Mouse (Mus musculus) stomach, embryonic 14.5 days (tissue): ENCODE data around the gene Cecr2. TPM values are rescaled to one million over a fixed set of nuclear protein-coding genes. Genes with fewer than 3 reads are reported as not detected.

ENCODE experiments used
- ATAC-seq: fragments of 200-750 bp; cut with Nextera tagmentation; 2 replicates; pipeline ENCODE4 v1.8.0; 2017; ENCODE audit warnings: low read depth, moderate TSS enrichment; ENCODE audit not compliant: insufficient number of reproducible peaks, insufficient read depth, low FRiP score
- H3K27ac ChIP-seq: fragments of 300-500 bp; sonication (generic); 2 replicates; pipeline ENCODE4 v1.5.1; 2014; ENCODE audit warnings: mild to moderate bottlenecking, low read length, moderate library complexity, mixed read lengths
- H3K27me3 ChIP-seq: fragments of 300-500 bp; sonication (generic); 2 replicates; pipeline ENCODE4 v1.6.1; 2014; ENCODE audit warnings: low read length, control low read depth, mixed read lengths; ENCODE audit not compliant: control insufficient read depth, insufficient read depth
- H3K36me3 ChIP-seq: fragments of 300-500 bp; sonication (generic); 2 replicates; pipeline ENCODE4 v1.6.1; 2014; ENCODE audit warnings: mild to moderate bottlenecking, control low read depth, low read length, moderate library complexity, mixed read lengths; ENCODE audit not compliant: control insufficient read depth, insufficient read depth
- H3K4me1 ChIP-seq: fragments of 300-500 bp; sonication (generic); 2 replicates; pipeline ENCODE4 v1.6.1; 2014; ENCODE audit warnings: low read length, control low read depth, mixed read lengths; ENCODE audit not compliant: control insufficient read depth, insufficient read depth
- H3K4me2 ChIP-seq: fragments of 300-500 bp; sonication (generic); replicated peaks from 2 replicates; pipeline ENCODE4 v1.6.1; 2014; ENCODE audit warnings: low read depth, low read length, control low read depth
- H3K4me3 ChIP-seq: fragments of 300-500 bp; sonication (generic); 2 replicates; pipeline ENCODE4 v1.5.1; 2014; ENCODE audit warnings: low read depth, low read length, control low read depth
- H3K9ac ChIP-seq: fragments of 300-500 bp; sonication (generic); replicated peaks from 2 replicates; pipeline ENCODE4 v1.6.1; 2014; ENCODE audit warnings: low read depth, mild to moderate bottlenecking, control low read depth, low read length, moderate library complexity, mixed read lengths
- H3K9me3 ChIP-seq: fragments of 300-500 bp; sonication (generic); 2 replicates; pipeline ENCODE4 v1.6.1; 2016; ENCODE audit warnings: low read depth, low read length, control low read depth; ENCODE audit not compliant: control insufficient read depth
- WGBS: fragments of 180-500 bp; shearing (Covaris S2); extraction: QIAGEN DNeasy Blood & Tissue Kit; methylation state at CpG from one replicate; pipeline ENCODE4 v1.1.7; 2014; 5-methylcytosine and 5-hydroxymethylcytosine counted together
- polyA plus RNA-seq: library from polyadenylated mRNA; unstranded; fragments of >200 nt; fragmentation: Nextera tagmentation; extraction: Ambion mirVana; gene quantifications from 2 replicates; pipeline ENCODE4 v1.2.1, GENCODE M21; 2014

The Cecr2 gene
- polyA plus RNA-seq, 1 experiment from 2014 or later, result 3.3 TPM

GRCm38 (mm10) chr6:120658848-120659247 is 7.3 kb upstream of the Cecr2 start:
- H3K9ac ChIP-seq, result no peak overlapping the region
- 47% methylated on average over 7 of the region's 7 CpGs for WGBS
- H3K4me3 ChIP-seq, result no peak overlapping the region
- H3K27ac ChIP-seq, result no peak overlapping the region
- no peaks in the 10 kb centered on the region for H3K27me3 ChIP-seq
- ATAC-seq, result no peak
- no peaks in the 10 kb centered on the region for H3K9me3 ChIP-seq
- H3K36me3 ChIP-seq, result no peaks in the 10 kb centered on the region
- H3K4me1 ChIP-seq, result no peaks in the 10 kb centered on the region
- H3K4me2 ChIP-seq, result no peak overlapping the region

DNA sequence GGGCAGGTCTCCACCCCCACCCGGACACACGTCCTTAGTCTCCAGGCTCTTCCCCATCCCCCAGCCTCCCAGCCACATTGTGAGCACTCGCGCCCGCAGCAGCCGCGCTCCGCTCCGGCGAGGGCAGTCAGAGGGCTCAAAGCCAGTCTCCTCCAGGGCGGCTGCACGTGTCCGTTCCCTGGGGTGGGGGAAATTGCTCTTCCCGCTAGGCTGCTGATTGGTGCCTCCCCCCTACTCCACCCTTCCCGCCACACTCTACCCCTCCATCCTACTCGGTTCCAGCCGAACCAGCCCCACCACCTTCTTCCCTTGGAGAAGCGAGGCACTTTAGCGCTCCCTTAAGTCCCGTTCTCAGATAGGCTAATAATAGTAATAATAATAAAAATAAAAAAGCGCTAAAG is 754 bp upstream of the Cecr2 start:
- H3K9me3 ChIP-seq, result no peaks in the 10 kb centered on the region
- H3K4me2 ChIP-seq, result peak overlapping the region; percentile 82
- under 1% methylated on average over 21 of the region's 21 CpGs for WGBS
- H3K4me3 ChIP-seq, result peak overlapping the region; percentile 73
- H3K4me1 ChIP-seq, result no peaks in the 10 kb centered on the region; the same call in 1 of the 2 replicates
- H3K27ac ChIP-seq, result no peak overlapping the region
- H3K27me3 ChIP-seq, result no peaks in the 10 kb centered on the region
- peak; percentile 74 for ATAC-seq
- H3K9ac ChIP-seq, result no peak overlapping the region
- no peaks in the 10 kb centered on the region for H3K36me3 ChIP-seq

DNA sequence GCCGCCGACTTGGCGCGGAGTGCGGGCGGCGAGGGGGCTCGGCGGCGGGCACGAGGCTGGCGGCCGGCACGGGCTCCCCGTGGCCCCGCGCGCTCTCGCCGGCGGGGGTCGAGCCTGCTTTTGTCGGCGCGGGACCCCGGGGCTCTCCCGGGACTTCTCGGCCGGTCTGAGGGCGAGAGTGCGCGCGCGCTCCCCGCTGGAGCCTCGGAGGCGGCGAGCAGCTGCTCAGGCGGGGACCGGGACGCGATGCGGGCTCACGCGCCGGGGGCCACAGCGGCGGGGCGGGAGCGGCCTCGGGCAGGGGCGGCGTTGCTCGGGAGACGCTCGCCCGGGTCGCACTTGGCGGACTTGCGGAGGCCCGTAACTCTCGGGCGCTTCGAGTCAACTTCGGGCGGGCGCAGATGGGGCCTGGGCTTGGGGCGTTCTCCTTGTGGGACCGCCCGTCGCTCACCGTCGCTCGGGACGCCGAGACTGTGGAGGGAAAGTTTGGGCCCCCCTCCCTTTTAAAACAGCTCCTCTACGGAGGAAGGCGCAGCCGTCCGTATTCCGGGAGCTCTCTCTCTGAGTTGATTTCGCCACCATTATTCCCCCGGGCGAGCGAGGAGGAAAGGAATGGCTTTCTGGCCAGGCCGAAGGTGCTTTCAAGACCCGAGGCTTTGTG is 722 bp downstream of the Cecr2 start:
- Histone ChIP-seq H3K4me1 (no peaks in the 10 kb centered on the region; the same call in 1 of the 2 replicates), H3K4me2 (peak overlapping the region; percentile 82), H3K9me3 (no peaks in the 10 kb centered on the region), H3K27ac (peak overlapping the region; percentile 95), H3K27me3 (no peaks in the 10 kb centered on the region), H3K9ac (peak overlapping the region; percentile 73), H3K4me3 (peak overlapping the region; percentile 73), H3K36me3 (no peaks in the 10 kb centered on the region)
- WGBS, result under 1% methylated on average over 77 of the region's 87 CpGs
- peak; percentile 34; the same call in 1 of the 2 replicates for ATAC-seq

- no peak overlapping the region; the same call in 1 of the 2 replicates for H3K27ac ChIP-seq
- no peaks in the 10 kb centered on the region for H3K27me3 ChIP-seq
- peak overlapping the region; percentile 73 for H3K4me3 ChIP-seq
- no peak for ATAC-seq
- under 1% methylated on average over 7 of the region's 7 CpGs for WGBS
- no peaks in the 10 kb centered on the region for H3K9me3 ChIP-seq
- peak overlapping the region; percentile 82 for H3K4me2 ChIP-seq
- no peaks in the 10 kb centered on the region for H3K36me3 ChIP-seq
- peak overlapping the region; percentile 73 for H3K9ac ChIP-seq
- no peaks in the 10 kb centered on the region; the same call in 1 of the 2 replicates for H3K4me1 ChIP-seq
Measured at GRCm38 (mm10) chr6:120667422-120667781, 1.2 kb downstream of the Cecr2 start.

GRCm38 (mm10) chr6:120667911-120668310 is 1.7 kb downstream of the Cecr2 start:
- H3K9me3 ChIP-seq, result no peaks in the 10 kb centered on the region
- H3K4me2 ChIP-seq, result peak overlapping the region; percentile 82
- ATAC-seq, result no peak
- H3K27me3 ChIP-seq, result no peaks in the 10 kb centered on the region
- H3K36me3 ChIP-seq, result no peaks in the 10 kb centered on the region
- peak overlapping the region; percentile 73 for H3K4me3 ChIP-seq
- H3K4me1 ChIP-seq, result no peaks in the 10 kb centered on the region; the same call in 1 of the 2 replicates
- WGBS, result 13% methylated on average over 7 of the region's 7 CpGs
- H3K27ac ChIP-seq, result no peak overlapping the region
- no peak overlapping the region for H3K9ac ChIP-seq

GRCm38 (mm10) chr6:120674121-120674520 is 8.0 kb downstream of the Cecr2 start:
- no peak overlapping the region for H3K27ac ChIP-seq
- H3K9me3 ChIP-seq, result no peaks in the 10 kb centered on the region
- H3K36me3 ChIP-seq, result no peaks in the 10 kb centered on the region
- WGBS, result 55% methylated on average over 5 of the region's 5 CpGs
- no peak for ATAC-seq
- H3K4me2 ChIP-seq, result no peak overlapping the region
- no peak overlapping the region for H3K9ac ChIP-seq
- no peak overlapping the region for H3K4me3 ChIP-seq
- no peaks in the 10 kb centered on the region for H3K27me3 ChIP-seq
- no peaks in the 10 kb centered on the region for H3K4me1 ChIP-seq

DNA sequence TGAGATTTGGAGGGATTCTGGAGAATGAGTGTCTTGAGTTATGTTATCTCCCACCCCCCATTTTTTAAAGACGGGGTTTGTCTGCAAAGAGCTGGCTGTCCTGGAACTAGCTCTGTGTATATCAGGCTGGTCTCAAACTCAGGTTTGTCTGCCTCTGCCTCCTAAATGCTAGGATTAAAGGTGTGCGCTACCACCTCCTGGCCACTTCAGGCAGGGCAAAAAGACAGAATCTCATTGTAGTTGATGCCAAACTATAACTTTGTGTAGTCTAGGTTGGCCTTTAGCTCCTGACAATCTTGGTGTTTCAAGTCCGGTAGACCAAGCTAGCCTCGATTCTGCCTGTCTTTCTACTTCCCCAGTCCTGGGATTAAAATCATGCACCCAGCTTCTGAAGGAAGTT is 8.7 kb downstream of the Cecr2 start:
- no peak for ATAC-seq
- Histone ChIP-seq H3K36me3 (no peaks in the 10 kb centered on the region), H3K4me3 (no peak overlapping the region), H3K4me2 (no peak overlapping the region), H3K27me3 (no peaks in the 10 kb centered on the region), H3K9me3 (no peaks in the 10 kb centered on the region), H3K9ac (no peak overlapping the region), H3K4me1 (no peaks in the 10 kb centered on the region), H3K27ac (no peak overlapping the region)
- 81% methylated on average over 4 of the region's 4 CpGs for WGBS

DNA sequence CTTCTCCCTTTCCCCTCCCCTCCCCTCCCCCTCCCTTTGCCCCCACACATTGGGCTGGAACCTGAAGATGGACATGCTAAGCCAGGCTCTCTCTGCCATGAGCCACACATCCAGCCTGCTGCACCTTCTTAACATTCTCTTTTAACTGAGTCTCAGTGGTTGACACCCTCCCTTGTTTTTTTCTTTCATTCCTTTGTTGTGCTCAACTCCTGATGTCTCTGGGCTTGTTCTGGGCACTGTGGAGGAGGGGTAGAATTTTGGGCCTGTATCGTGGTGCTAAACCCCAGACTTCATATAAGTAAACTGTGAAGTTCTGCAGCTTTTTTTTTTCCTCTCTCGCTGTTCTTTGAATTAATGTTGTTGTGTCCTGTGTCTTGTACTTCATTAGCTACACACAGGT is 9.8 kb downstream of the Cecr2 start:
- 66% methylated on average over 2 of the region's 2 CpGs for whole genome bisulfite sequencing

DNA sequence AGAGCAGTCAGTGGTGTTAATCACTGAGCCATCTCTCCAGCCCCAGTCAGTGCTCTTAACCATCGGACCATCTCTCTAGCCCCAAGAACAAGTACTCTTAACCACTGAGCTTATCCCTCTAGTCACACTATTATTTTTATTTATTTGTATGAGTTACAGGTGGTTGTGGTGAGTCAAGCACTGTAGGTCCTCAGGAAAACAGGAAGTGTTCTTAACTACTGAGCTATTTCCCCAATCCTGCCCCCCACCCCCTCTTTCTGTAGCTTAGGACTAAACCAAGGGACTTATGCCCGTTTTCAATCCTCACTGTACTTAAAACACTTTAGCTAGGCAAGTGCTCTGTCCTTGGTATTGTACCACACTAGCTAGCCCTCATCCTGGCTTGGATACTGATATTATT is 17.2 kb downstream of the Cecr2 start:
- Histone ChIP-seq H3K4me3 (no peak overlapping the region), H3K4me2 (no peak overlapping the region), H3K36me3 (no peaks in the 10 kb centered on the region), H3K9me3 (no peaks in the 10 kb centered on the region), H3K9ac (no peak overlapping the region), H3K4me1 (no peaks in the 10 kb centered on the region), H3K27ac (no peak overlapping the region), H3K27me3 (no peaks in the 10 kb centered on the region)
- 75% methylated on average over 2 of the region's 2 CpGs for WGBS
- ATAC-seq, result no peak

More for the DNA sequence above, 9.8 kb downstream of the Cecr2 start:
- ATAC-seq, result no peak
- Histone ChIP-seq H3K9ac (no peak overlapping the region), H3K36me3 (no peaks in the 10 kb centered on the region), H3K27me3 (no peaks in the 10 kb centered on the region), H3K4me3 (no peak overlapping the region), H3K4me1 (no peaks in the 10 kb centered on the region), H3K9me3 (no peaks in the 10 kb centered on the region), H3K4me2 (no peak overlapping the region), H3K27ac (no peak overlapping the region)
